Mouse (Mus musculus) intestine, postnatal 0 days (tissue): ENCODE results near the gene Gabra4. TPM values are rescaled to one million over a fixed set of nuclear protein-coding genes. Genes with fewer than 3 reads are reported as not detected.

Experiments
- ATAC-seq: fragments of 200-750 bp; cut with Nextera tagmentation; 2 replicates; pipeline ENCODE4 v1.8.0; 2017; ENCODE audit warnings: mild to moderate bottlenecking, moderate TSS enrichment, moderate library complexity
- H3K27ac ChIP-seq: fragments of 300-500 bp; sonication (generic); 2 replicates; pipeline ENCODE4 v1.5.1; 2014; ENCODE audit warnings: mild to moderate bottlenecking, low read depth, low read length, moderate library complexity
- H3K27me3 ChIP-seq: fragments of 300-500 bp; sonication (generic); replicated peaks from 2 replicates; pipeline ENCODE4 v1.6.1; 2014; ENCODE audit warnings: low read length, mixed read lengths; ENCODE audit not compliant: control insufficient read depth, insufficient read depth
- H3K36me3 ChIP-seq: fragments of 300-500 bp; sonication (generic); 2 replicates; pipeline ENCODE4 v1.6.1; 2014; ENCODE audit warnings: mild to moderate bottlenecking, moderate library complexity; ENCODE audit not compliant: control insufficient read depth, insufficient read depth
- H3K4me1 ChIP-seq: fragments of 300-500 bp; sonication (generic); replicated peaks from 2 replicates; pipeline ENCODE4 v1.6.1; 2014; ENCODE audit warnings: antibody characterized with exemption, low read length, mixed read lengths; ENCODE audit not compliant: control insufficient read depth, insufficient read depth
- H3K4me2 ChIP-seq: fragments of 300-500 bp; sonication (generic); replicated peaks from 2 replicates; pipeline ENCODE4 v1.6.1; 2014; ENCODE audit warnings: low read depth, mild to moderate bottlenecking, moderate library complexity
- H3K4me3 ChIP-seq: fragments of 300-500 bp; sonication (generic); 2 replicates; pipeline ENCODE4 v1.5.1; 2014; ENCODE audit warnings: low read depth, low read length
- H3K9ac ChIP-seq: fragments of 300-500 bp; sonication (generic); 2 replicates; pipeline ENCODE4 v1.6.1; 2014; ENCODE audit warnings: mild to moderate bottlenecking, low read depth, low read length
- H3K9me3 ChIP-seq: fragments of 300-500 bp; sonication (generic); 2 replicates; pipeline ENCODE4 v1.6.1; 2016; ENCODE audit warnings: mixed run types; ENCODE audit not compliant: control insufficient read depth
- CTCF ChIP-seq: sonication (generic); IDR thresholded peaks from 2 replicates; pipeline ENCODE4 v1.5.1; 2016; ENCODE audit warnings: low read depth, mild to moderate bottlenecking, control low read depth, antibody characterized with exemption, moderate library complexity
- WGBS: fragments of 180-500 bp; shearing (Covaris S2); extraction: QIAGEN DNeasy Blood & Tissue Kit; methylation state at CpG from one replicate; pipeline ENCODE4 v1.1.7; 2014; 5-methylcytosine and 5-hydroxymethylcytosine counted together
- polyA plus RNA-seq: library from polyadenylated mRNA; unstranded; fragments of >200 nt; fragmentation: Nextera tagmentation; extraction: Ambion mirVana; gene quantifications from 2 replicates; pipeline ENCODE4 v1.2.1, GENCODE M21; 2015

Gabra4 gene
- 0.18 TPM in 2 replicates for polyA plus RNA-seq

GRCm38 (mm10) chr5:71658115-71658497 lies at the start of gene Gabra4:
Gene Gabra4 (minus strand): TSS chr5:71658308.
- Histone ChIP-seq H3K9ac (no peak within 1 kb of the TSS), H3K4me1 (no peaks in the 10 kb centered on the region), H3K4me3 (peak within 1 kb of the TSS; percentile 46), H3K36me3 (no peaks in the 10 kb centered on the region), H3K27ac (no peak within 1 kb of the TSS), H3K9me3 (no peaks in the 10 kb centered on the region), H3K27me3 (peaks cover 23% of the 10 kb centered on the region), H3K4me2 (peak within 1 kb of the TSS; percentile 84)
- ATAC-seq: no peak
- TF ChIP-seq CTCF: no peak
- 1% methylated on average over 15 of the region's 15 CpGs for WGBS

GRCm38 (mm10) chr5:71701273-71701614 lies 43.1 kb upstream of the Gabra4 start:
- peak overlapping the region; percentile 28; the same call in 1 of the 2 replicates for H3K9ac ChIP-seq
- 0 out of 2 replicates have a peak, but pooled peaks have one; percentile 16 for ATAC-seq
- no peak overlapping the region for H3K27ac ChIP-seq
- peaks cover 15% of the 10 kb centered on the region for H3K27me3 ChIP-seq
- peak overlapping the region; percentile 75 for H3K4me2 ChIP-seq
- TF ChIP-seq CTCF: no peak
- no peaks in the 10 kb centered on the region for H3K9me3 ChIP-seq
- H3K4me3 ChIP-seq: peak overlapping the region; percentile 40
- WGBS: under 1% methylated on average over 6 of the region's 6 CpGs
- 0 out of 2 replicates have a peak, but pooled peaks cover 3% of the 10 kb centered on the region for H3K4me1 ChIP-seq
- H3K36me3 ChIP-seq: no peaks in the 10 kb centered on the region

- Histone ChIP-seq H3K4me1 (0 out of 2 replicates have a peak, but pooled peaks cover 3% of the 10 kb centered on the region), H3K9ac (peak overlapping the region; percentile 28; the same call in 1 of the 2 replicates)
Observed at GRCm38 (mm10) chr5:71700468-71701272, 42.6 kb upstream of the Gabra4 start.

GRCm38 (mm10) chr5:71699696-71700467 lies 41.8 kb upstream of the Gabra4 start:
- H3K27ac ChIP-seq: no peak overlapping the region
- H3K4me3 ChIP-seq: peak overlapping the region; percentile 40
- WGBS: under 1% methylated on average over 19 of the region's 19 CpGs
- no peaks in the 10 kb centered on the region for H3K36me3 ChIP-seq
- no peak for ATAC-seq
- H3K9me3 ChIP-seq: no peaks in the 10 kb centered on the region
- TF ChIP-seq CTCF: no peak
- no peak overlapping the region for H3K9ac ChIP-seq
- H3K4me2 ChIP-seq: peak overlapping the region; percentile 75
- 0 out of 2 replicates have a peak, but pooled peaks cover 3% of the 10 kb centered on the region for H3K4me1 ChIP-seq
- peaks cover 15% of the 10 kb centered on the region for H3K27me3 ChIP-seq

More at GRCm38 (mm10) chr5:71700468-71701272, 42.6 kb upstream of the Gabra4 start:
- peak overlapping the region; percentile 40 for H3K4me3 ChIP-seq
- H3K4me2 ChIP-seq: peak overlapping the region; percentile 75
- under 1% methylated on average over 46 of the region's 46 CpGs for WGBS
- no peaks in the 10 kb centered on the region for H3K9me3 ChIP-seq
- H3K27ac ChIP-seq: no peak overlapping the region
- H3K36me3 ChIP-seq: no peaks in the 10 kb centered on the region
- peak; percentile 59 for TF ChIP-seq CTCF
- peak; percentile 25; the same call in 1 of the 2 replicates for ATAC-seq
- H3K27me3 ChIP-seq: peaks cover 15% of the 10 kb centered on the region

GRCm38 (mm10) chr5:71665593-71665992 lies 7.5 kb upstream of the Gabra4 start:
- H3K9ac ChIP-seq: no peak overlapping the region
- no peak overlapping the region for H3K4me3 ChIP-seq
- H3K4me1 ChIP-seq: no peaks in the 10 kb centered on the region
- WGBS: 47% methylated on average over 4 of the region's 4 CpGs
- H3K27ac ChIP-seq: no peak overlapping the region
- H3K27me3 ChIP-seq: no peaks in the 10 kb centered on the region
- no peak for TF ChIP-seq CTCF
- no peak for ATAC-seq
- H3K4me2 ChIP-seq: no peak overlapping the region
- no peaks in the 10 kb centered on the region for H3K36me3 ChIP-seq
- no peaks in the 10 kb centered on the region for H3K9me3 ChIP-seq
